In genomic region chr13:15180898-15181297, GRCm38 (mm10) we compare ENCODE assay signal across 19 mouse cellular contexts.
DNase-seq lines count a peak whose midpoint lies in the region; ATAC-seq lines count a peak whose summit lies in the region.
"Had no signal": no experiment of that assay in that cellular context is flagged by ENCODE, and none has a peak within 500 bp of the region (broad histone marks: within the 10 kb centered on the region; RNA-seq: fewer than 3 reads in every experiment).

No protein-coding gene starts in this region.

- 9% methylated on average over 2 of the region's 2 CpGs for WGBS in kidney, embryonic 14.5 days
- 69% methylated on average over 2 of the region's 2 CpGs for whole genome bisulfite sequencing in forebrain, embryonic 10.5 days

- no peak overlapping the region for H3K4me2 ChIP-seq in kidney, embryonic 14.5 days (replicated peaks; ENCODE audit: low read depth, low read length)
- H3K4me2 ChIP-seq: embryonic facial prominence, embryonic 15.5 days; forebrain, embryonic 15.5 days; heart, embryonic 11.5 days; hindbrain, embryonic 15.5 days had no signal

- peak; percentile 1 for DNase-seq in embryo, embryonic 11 days
- no peak for DNase-seq in embryo, embryonic 9.5 days (ENCODE audit: extremely low spot score)
- no peak for DNase-seq in kidney, adult 9 months
- DNase-seq in kidney, postnatal 14 days, result peak; percentile 9
- DNase-seq in kidney, adult 8-10 months, result no peak
- DNase-seq in forebrain, embryonic 10.5 days (ENCODE audit: extremely low spot score, low spot score), result no peak
- DNase-seq: adrenal gland, postnatal 10 days; cerebellum, adult 11 months; cerebellum, adult 8-10 months; cerebellum, postnatal 14 days; gastrocnemius, postnatal 36 days; heart, adult 18-20 months; heart, postnatal 36 days had no signal

- no peaks in the 10 kb centered on the region for H3K9me3 ChIP-seq in kidney, embryonic 14.5 days (ENCODE audit: control insufficient read depth, low read length)
- no peaks in the 10 kb centered on the region for H3K9me3 ChIP-seq in forebrain, embryonic 10.5 days
- H3K9me3 ChIP-seq: embryonic facial prominence, embryonic 15.5 days; forebrain, embryonic 15.5 days; hindbrain, embryonic 15.5 days had no signal

- H3K36me3 ChIP-seq in kidney, embryonic 14.5 days (ENCODE audit: control insufficient read depth, insufficient read depth, low read length), result no peaks in the 10 kb centered on the region
- no peaks in the 10 kb centered on the region for H3K36me3 ChIP-seq in forebrain, embryonic 10.5 days (replicated peaks)
- H3K36me3 ChIP-seq: embryonic facial prominence, embryonic 15.5 days; forebrain, embryonic 15.5 days; hindbrain, embryonic 15.5 days had no signal

- H3K27me3 ChIP-seq in kidney, embryonic 14.5 days (ENCODE audit: control insufficient read depth, insufficient read depth, low read length), result no peaks in the 10 kb centered on the region
- H3K27me3 ChIP-seq in forebrain, embryonic 10.5 days (ENCODE audit: poor library complexity, severe bottlenecking), result no peaks in the 10 kb centered on the region
- H3K27me3 ChIP-seq: embryonic facial prominence, embryonic 15.5 days; forebrain, embryonic 15.5 days; hindbrain, embryonic 15.5 days had no signal

- no peaks in the 10 kb centered on the region for H3K4me1 ChIP-seq in kidney, embryonic 14.5 days (ENCODE audit: control insufficient read depth, insufficient read depth, low read length)
- H3K4me1 ChIP-seq in forebrain, embryonic 10.5 days, result peaks cover 9% of the 10 kb centered on the region; the same call in 1 of the 2 replicates
- H3K4me1 ChIP-seq: embryonic facial prominence, embryonic 15.5 days; forebrain, embryonic 15.5 days; hindbrain, embryonic 15.5 days had no signal

- ATAC-seq in kidney, embryonic 14.5 days (ENCODE audit: low FRiP score, low TSS enrichment), result peak; percentile 55; the same call in 1 of the 2 replicates
- ATAC-seq: forebrain, embryonic 15.5 days had no signal

- H3K9ac ChIP-seq in kidney, embryonic 14.5 days (ENCODE audit: low read depth, low read length), result no peak overlapping the region
- H3K9ac ChIP-seq: embryonic facial prominence, embryonic 15.5 days; forebrain, embryonic 15.5 days; hindbrain, embryonic 15.5 days had no signal

- H3K4me3 ChIP-seq in kidney, embryonic 14.5 days (ENCODE audit: low read length), result no peak overlapping the region
- H3K4me3 ChIP-seq in forebrain, embryonic 10.5 days, result no peak overlapping the region
- H3K4me3 ChIP-seq: embryonic facial prominence, embryonic 15.5 days; erythroblast, embryonic 14.5 days; forebrain, embryonic 15.5 days; hindbrain, embryonic 15.5 days had no signal

- H3K27ac ChIP-seq in kidney, embryonic 14.5 days (ENCODE audit: low read depth, low read length), result no peak overlapping the region; the same call in 1 of the 2 replicates
- no peak overlapping the region for H3K27ac ChIP-seq in forebrain, embryonic 10.5 days
- H3K27ac ChIP-seq: embryonic facial prominence, embryonic 15.5 days; forebrain, embryonic 15.5 days; hindbrain, embryonic 15.5 days had no signal

Comparison
In these comparisons a context has a peak if more than half of its experiments do, and no peak if none do; other contexts are left out.
1. DNase-seq: peak in embryo, embryonic 11 days (single experiment) and kidney, postnatal 14 days (single experiment); none in embryo, embryonic 9.5 days (single experiment), kidney, adult 9 months (single experiment), kidney, adult 8-10 months (0 of 2) and forebrain, embryonic 10.5 days (single experiment).